Mouse (Mus musculus) ES-CJ7 (cell line): Measurements from ENCODE around the gene Cfap69.

Experiments used
- DNase-seq: peaks from one replicate; pipeline ENCODE4 v3.0.0; 2011; ENCODE audit warnings: low read depth, low spot score

Cfap69 gene

DNA sequence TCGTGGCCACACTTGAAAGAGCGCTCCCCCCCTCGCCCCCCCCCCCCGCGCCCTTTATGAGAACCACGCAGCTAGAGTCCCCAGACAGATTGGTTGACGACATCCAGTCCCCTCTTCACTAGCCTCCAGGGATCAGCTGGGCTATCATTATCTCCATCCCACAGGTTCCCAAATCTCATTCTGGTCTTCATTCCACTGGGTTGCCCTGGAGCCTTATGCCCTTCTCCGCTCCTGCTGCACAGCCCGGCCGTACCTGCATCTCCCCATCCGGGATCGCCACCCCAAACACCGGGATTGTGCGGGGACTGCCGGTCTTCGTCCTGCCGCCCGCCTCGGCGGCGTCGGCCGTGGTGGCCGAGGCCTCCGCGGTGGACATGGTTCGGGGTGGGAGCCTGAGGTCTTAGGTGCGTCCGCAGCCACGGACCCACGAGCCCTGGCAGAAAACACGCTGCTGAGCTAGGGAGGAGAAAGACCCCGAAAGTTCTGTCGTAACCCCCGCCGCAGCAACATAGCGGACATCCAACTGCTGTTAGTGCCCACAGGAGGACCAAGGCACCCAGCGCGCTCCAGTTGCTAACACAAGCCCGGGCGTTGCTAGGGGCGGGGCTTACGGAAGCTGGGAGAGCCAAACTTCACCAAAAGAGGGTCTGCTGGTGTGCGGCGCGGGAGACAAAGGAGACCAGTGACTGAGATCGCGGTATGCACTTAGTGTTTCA, at the start of gene Cfap69:
Gene Cfap69 (minus strand): TSS at position 585 of the 716 bp plus-strand sequence.
- DNase-seq: peak; percentile 83

DNA sequence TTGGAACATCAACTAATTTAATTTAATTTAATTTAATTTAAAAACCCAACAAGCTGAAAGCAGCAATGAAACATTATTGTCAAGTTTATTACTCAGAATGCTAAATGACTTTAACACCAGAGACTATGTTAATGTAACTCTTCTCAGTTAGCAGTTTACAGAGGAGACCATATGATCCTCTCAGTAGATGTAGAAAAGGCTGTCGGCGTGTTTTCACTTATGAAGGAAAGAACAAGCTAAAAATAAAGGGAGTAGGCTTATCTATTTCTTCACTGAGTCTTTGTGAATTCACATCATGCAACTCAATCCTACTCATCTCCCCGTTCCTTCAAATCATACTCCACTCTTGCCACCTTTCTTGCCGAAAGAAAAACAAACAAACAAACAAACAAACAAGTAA, 47.0 kb upstream of the Cfap69 start:
- no peak for DNase-seq

DNA sequence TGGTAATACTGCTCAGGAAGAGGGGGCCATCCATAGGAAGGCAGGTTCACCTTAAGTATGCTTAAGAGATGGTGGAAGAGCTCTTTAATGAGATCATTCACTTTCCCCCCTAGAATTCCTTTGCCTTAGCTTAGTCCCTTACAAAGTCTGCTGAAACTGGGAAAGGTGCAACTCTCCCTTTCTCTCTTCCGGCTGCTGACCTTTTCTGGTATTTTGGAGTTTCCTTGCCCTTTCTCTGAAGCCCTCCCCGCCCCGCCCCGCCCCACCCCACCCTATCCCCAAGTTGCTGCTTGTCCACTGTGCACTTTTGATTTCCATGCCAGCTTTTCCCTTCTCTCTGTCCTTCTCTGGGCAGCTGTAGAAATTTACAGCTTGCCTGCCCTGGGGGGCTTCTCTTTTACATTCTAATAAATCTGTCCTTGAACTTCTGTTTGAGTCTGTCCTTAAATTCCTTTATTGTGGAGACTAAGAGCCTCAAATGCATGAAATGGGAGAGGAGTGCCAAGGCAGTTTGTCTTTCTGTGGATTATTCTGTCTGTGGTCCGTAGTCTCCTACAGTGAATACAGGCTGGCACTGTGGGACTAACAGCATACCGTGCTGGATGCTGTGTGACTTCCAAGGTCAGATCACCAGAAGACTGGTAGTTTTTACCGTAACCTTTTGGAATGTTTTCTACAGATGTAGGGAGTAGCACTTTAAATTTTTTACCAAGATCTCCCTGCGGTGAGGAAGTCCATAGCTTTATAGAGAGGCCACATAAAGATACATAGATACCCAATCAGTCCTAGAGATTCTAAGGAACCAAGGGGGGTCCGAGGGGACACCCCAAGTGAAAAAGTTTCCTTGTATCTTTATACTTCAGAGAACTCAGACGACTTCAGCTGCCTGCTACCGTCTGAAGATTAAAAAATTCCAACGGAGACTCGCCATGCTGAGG, 43.6 kb upstream of the Cfap69 start:
- peak; percentile 78 for DNase-seq

DNA sequence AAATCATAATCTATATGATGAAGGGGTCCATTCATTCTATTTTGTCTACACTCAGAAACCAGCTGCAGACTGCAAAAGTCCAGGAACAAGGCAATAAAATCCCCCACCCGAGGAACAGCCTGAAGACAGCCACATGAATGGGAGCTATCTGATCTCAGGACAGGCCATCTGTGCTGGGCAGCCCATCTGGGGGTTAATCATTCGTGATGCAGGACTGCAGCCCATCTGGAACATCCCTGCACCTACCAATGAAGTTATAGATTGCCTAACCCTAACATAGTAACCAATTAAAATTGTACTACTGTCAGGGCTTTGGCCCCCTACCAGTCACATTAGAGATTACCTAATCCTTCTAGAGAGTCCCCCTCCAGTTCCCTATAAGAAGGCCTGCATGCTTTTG, 41.0 kb upstream of the Cfap69 start:
- DNase-seq: no peak

DNA sequence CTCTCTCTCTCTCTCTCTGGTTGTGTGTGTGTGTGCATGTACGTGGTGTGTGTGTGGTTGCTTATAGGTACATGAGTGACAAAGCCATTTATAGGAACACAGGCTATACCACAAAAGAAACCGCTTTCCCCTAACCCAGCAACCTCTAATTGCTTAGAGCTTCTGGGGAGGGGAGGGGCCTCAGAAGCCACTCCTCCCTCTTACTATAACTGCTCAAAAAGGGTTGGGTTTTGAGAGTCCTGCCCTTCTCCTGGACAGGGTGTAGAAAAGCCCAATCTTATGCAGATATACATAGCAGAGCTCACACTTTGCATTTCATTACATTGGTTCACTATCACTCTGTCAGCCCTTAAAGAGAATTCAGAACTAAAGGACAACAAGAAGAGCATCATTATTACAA, 36.3 kb upstream of the Cfap69 start:
- peak; percentile 54 for DNase-seq

DNA sequence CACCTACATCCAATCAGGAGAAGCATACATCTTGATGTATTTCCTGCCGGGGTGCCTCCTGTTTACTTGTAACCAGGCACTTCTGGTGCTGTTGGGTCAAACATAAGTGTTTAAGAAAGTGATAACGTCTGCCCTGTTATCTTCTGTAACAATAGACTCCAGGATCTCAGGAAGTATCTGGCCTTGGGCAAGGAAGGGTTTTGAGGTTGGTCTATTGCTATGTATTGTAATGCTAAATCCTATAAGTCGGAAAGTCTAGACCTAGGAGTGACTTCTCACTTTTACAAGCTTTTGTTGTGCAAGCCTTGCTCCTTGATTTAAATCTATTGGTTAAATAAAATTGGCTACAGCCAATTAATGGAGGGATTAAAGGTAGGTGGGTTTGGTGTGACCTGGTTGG, 34.8 kb upstream of the Cfap69 start:
- peak; percentile 91 for DNase-seq

DNA sequence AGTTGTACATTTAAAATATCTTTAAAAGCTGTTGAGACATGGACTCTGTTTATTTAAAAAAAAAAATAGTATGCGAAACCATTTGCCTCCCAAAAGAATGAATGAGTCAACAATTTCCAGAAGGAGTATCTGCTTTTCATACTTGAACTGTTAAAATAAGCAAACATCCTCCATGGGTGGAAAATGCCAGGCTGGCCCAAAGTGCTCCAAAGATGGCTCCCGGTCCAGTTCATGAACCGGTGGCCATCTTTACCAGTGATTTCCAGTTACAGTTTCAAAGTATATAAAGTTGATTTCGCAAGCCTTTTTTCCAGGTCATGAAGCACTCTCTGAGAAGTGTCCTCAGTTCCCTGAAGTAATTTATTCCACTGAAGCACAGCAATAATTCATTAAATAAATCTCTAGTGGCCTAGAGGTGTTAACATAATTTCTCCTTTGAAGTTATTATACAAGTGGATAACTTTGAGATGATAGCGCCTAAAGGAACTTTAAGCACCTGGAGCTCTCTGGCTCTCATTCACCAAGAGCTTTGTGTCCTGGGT, 31.4 kb upstream of the Cfap69 start:
- DNase-seq: no peak

DNA sequence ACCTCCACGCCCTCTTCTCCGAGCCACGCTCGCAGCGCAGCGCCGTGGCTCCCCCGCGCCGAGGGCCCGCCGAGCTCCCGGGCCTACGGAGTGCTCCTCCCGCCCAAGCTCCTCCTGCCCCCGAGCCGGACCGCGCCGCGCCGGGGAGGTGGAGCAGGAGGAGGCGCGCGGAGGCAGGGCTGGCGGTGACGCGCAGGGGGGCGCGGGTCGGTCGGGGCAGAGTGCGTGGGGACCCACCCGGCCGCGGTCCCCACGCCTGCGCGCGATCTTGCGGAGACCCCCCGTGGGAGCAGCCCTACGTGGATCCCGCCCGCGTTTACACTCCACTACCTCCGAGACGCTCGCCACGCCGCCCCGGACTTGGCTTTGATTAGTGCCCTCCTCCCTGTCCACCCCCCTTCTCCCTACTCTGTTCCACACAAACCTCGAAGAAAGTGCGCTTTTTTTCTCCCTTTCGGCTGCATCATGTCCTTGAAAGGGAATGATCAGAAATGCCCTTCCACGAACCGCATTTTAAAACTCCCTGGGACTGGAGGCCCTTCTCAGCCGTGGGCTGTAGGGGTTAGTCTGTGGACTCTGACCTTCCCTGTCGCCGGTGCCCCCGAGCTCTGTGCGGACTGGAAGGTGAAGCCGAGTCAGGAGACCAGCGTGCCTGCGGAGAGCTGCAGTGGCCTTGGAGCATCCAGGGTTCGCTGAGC, 30.1 kb upstream of the Cfap69 start, which contains the start of gene Steap2:
Gene Steap2 (minus strand): TSS at position 623 of the 698 bp plus-strand sequence.
- peak; percentile 38 for DNase-seq

DNA sequence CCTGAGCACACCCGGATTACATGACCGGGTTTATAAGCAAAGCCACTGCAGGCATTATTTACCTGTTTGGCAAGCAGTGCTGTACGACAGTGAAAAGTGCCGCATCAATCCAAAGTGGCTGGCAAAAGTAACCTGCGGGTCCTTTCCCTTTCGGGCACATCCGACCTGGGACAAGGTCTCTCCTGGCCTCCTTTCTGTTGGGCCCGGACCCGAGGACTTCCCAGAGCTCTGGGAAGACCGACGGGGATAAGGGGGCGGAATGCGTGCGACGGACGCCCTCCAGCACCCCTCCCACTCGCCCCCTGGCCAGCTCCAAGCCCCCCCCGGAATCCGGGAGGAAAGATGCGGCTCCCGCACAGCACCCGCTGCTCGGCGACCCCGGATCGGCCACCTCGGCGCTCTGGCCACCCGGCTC, 29.5 kb upstream of the Cfap69 start:
- DNase-seq: no peak

DNA sequence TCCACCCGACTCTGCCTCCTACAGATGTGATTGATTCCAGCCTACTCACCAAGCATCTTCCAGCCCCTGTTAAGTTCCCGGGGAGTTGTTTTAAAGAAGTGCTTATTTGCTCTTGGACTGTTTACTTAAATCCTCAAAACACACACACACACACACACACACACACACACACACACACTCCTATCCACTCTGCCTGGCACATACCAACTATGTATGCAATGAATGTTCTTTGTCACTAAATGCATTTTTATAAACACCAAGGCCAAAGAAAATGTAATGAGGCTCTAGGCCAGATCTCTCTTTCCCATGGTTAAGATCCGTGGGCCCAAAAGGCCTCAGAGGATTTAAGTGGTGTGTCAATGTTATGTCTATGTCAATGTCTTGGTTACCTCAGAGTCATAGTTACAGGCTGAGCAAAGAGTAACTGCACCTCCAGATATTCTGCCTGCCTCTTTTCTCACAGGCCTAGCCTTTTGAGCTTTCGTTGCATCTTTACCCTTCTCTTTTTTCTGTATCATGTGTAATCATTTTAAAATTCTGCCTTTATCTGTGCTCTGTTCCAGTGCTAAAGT, 28.2 kb upstream of the Cfap69 start:
- no peak for DNase-seq

DNA sequence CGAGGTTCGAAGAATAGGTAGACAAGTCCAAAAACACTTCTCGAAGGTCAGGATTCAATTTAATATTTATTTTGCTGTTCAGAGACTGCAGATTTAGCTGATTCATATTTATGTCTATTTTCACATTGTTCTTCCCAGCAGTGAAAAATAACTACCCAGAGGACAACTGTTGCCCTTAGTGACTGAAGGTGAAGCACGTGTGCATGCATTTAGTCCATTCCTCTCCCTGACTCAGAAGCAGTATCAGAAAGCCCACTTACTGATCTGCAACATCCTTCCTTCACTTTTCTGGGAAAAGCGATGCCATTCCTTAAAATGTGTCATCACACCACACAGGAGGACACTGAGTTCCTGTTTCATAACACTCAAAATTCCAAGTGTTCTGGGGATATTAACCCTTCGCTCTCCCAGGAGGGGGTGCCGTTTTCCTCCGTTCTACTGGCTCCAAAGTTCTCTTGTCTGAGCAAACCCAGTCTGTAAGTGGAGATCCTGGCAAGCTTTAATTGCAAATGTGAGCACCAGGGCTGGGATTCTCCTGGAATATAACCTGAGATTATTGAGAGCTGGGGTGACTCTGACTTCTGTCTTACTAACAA, 25.0 kb upstream of the Cfap69 start:
- DNase-seq: no peak

DNA sequence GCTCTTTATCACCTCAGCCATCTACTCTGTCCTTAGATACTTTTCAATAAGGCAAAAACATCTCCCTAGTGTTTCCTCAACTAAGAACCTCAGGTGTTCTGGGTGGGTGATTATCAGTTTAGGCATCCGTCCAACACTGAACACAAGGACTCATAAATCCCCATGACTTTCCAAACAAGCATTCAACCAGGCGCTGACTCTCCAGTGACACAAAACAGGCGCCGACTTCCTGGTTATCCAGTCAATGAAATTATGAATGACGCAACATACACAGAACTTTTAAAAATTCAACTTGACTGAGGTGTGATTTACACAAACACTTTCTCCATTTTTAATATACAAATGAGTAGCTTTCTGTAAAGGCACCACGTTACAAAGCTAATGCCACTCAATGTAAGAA, 24.2 kb upstream of the Cfap69 start:
- no peak for DNase-seq

DNA sequence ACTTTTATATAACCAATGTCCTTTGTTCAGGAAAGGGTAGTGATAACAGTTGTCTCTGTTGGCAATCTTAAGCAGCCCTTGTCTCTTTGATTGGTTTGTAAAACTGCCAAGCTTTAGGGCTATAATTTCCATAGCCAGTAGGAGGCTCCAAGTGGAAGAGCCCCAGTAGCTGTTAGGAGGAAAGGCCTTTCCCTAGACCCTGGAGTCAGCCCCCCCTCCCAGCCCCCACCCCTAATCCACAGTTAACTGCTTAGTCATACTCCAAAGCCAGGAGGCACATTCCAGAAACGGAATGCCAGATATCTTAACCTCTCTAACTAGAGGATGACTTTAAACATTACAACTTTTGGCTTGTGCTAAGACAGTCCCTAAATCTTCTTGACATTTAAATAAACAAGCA, 22.9 kb upstream of the Cfap69 start:
- DNase-seq: peak; percentile 66

DNA sequence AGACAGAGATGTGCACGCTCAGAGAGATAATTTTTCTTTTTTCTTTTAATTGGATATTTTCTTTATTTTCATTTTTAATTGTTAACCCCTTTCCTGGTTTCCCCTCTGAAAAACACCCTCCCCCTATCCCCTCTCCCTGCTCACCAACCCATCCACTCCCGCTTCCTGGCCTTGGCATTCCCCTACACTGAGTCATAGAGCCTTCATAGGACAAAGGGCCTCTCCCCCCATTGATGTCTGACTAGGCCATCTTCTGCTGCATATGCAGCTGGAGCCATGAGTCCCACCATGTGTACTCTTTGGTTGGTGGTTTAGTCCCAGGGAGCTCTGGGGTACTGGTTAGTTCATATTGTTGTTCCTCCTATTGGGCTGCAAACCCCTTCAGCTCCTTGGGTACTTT, 20.9 kb upstream of the Cfap69 start:
- peak; percentile 33 for DNase-seq

DNA sequence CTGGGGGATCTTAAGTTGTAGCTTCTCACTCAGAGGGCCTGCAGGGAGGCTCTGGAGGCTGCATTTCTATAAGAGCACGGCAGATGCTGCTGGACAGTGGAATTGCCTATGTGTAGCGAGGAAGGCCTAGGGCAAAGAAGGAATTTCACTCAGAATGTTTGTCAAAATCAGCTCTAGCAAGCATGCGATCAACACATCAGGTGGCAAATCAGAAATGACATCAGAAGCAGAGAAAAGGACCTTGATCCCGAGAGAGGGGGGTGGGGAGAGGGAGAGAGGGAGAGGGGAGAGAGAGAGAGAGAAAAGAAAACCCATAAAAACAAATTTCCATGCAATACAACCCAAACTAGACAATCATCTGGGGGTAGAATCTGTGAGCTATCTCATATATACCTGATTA, 19.3 kb upstream of the Cfap69 start:
- no peak for DNase-seq

DNA sequence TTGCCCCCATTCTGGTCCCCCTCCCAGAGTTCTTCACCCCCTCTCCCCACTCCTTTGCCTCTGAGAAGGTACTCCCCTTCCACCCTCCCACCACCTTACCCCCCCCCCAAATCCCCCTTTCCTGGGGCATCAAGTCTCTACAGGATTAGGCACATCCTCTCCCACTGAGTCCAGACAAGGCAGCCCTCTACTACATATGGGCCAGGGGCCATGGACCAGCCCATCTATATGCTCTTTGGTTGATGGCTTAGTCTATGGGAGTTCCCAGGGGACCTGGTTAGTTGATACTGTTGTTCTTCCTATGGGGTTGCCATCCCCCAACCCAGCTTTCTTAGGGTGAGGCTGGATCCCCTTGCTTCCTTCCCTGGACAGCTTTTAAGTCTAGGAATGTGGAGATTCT, 15.4 kb upstream of the Cfap69 start:
- DNase-seq: no peak

DNA sequence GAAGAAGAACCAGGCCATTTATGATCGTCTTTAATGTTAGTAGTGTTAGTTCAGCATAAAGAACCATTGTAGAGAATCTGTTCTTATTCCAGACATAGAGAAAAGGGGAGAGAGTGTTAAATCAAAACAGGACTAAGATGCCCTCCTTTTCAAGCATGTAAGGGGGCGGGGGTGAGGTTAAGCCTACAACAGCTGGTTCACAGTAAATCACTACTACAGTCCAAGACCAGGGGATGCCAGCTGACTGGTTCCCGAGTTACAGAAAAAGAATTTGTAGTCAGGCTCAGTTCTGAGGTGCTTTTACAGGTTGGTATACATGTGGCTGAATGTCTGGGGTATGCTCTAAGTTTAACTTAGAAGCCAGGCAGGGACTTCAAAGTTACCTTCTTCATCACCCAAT, 12.0 kb upstream of the Cfap69 start:
- no peak for DNase-seq

DNA sequence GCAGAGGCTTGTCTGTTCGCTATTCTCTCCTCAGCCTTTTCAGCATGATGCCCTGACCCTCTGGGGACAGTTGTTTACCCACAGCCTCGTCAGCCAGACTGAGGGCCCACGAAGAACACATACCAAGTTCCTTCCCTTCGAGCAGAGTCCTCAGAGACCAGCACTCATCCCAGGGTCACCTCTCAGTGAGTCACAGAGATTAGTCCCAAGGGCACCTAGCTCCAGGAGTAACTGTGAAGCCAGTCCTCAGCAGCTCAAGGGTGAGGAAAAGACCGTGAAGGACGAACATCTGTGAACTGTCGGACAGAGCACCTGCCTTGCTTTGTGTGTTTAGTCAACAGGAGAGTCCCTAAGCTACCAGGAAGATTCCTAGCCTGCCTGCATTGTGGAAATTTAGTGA, 4.9 kb upstream of the Cfap69 start:
- no peak for DNase-seq

DNA sequence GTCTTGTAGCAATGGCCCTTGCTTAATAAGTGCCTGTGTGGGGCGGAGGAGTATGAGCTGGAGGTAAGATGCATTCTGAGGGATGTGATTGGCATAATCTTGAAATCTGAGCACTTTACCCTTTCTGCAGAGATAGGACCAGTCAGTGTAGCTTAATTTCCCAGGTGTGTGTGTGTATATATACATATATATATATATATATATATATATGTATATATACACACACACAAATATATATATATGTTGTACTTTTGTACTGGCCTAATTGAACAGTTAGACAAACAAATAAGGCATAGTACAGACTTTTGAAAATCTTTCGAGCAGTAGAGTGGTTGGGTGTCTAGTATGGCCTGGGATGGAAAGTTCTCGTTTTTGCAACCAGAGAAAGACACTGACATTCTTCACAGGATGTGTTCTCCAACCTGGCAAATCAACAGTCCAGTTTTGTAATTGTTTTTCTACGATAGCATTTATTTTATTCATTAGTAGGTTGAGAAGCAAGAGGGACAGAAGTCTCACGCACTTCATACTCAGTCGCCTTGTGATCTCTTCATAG, 410 bp upstream of the Cfap69 start:
- DNase-seq: no peak

DNA sequence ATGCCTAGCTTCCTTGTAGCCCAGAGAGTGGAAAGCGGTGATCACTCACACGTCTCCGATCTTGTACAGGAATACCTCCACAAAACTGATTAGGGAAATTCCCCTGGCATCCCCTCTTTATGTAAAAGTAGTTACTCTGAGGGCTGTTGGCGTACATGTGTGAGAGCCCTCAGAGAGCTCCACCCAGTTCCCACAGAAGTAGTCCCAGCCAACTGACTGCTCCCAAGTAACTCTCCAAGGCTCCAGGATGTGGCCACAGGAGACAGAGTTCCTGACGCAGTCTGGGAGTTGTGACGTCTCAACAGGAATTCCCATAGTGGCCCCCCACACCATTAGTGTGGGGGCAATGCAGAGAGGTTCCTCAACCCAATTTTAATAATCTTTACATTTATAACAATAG, 982 bp downstream of the Cfap69 start:
- DNase-seq: no peak

DNA sequence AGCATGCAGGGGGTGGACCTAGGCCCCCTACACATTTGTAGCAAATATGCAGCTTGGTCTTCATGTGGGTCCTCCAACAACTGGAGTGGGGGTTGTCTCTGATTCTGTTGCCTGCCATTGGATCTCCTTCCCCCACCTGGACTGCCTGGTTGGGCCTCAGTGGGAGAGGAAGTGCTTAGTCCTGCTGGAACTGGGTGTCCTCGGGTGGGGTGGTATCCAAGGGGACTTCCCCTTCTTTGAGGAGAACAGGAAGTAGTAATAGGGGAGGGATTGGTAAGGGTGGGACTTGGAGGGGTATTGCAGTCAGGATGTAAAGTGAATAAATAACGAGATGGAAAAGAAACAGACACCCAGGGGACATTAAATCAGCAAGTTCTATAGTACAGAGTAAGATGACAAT, 5.4 kb downstream of the Cfap69 start:
- no peak for DNase-seq
